Mouse (Mus musculus) forelimb bud, embryonic 11.5 days (tissue): ENCODE results near the gene Jmjd8.
A peak's percentile ranks its signal among the peaks of the same experiment; 100 is the strongest.
"Not testable (repeated sequence)": the region's sequence is repeated elsewhere in the genome, so short reads cannot be mapped to it uniquely, and the experiment has no call there.

Experiments
- DNase-seq: peaks from one replicate; pipeline ENCODE4 v3.0.0-alpha.2; 2012; ENCODE audit warnings: low read depth, low spot score

Jmjd8 gene

GRCm38 (mm10) chr17:25860832-25861703, 32.4 kb downstream of the Jmjd8 start, which contains the start of gene Wdr90:
Gene Wdr90 (minus strand): TSS chr17:25861501.
- DNase-seq, result peak; percentile 92

GRCm38 (mm10) chr17:25861704-25862612, 33.3 kb downstream of the Jmjd8 start:
- no peak for DNase-seq

DNA sequence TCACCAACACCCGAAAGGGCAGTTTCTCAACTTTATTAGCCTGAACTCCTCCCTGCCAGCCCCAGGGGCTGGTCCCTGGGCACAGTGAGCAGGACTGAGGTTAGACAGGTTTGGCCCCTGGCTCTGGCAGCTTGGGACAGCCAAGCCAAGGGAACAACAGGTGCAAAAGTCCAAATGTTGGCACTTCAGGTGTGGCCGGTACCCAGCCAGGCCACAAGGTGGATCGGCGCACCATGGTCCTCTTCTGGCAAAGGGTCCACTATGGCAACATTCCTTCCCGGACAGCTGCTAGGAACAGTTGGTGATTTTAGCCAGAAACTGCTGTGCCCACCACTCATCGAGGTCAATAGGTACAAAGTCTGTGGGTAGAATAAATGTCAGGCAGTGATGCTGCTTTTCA, 35.0 kb downstream of the Jmjd8 start:
- DNase-seq, result no peak

DNA sequence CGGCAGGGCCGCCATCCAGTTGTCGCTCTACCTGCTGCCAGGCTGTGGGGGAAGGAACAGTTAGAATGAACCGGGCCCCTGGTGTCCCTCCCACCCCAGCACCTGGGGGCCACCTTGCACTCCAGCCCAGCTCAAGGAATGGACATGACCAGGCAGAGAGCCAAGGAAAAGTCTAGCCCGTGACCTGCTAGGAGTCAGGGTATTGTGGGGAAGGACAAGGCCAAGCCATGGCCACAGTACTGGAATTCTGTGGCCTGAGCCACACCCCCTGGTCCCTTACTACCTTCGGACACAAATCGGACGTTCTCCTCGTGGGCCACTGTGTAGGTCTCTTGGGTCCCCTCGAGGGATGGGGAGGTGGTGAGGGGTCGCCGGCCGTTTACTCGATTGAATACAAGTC, 35.6 kb downstream of the Jmjd8 start:
- DNase-seq, result no peak

DNA sequence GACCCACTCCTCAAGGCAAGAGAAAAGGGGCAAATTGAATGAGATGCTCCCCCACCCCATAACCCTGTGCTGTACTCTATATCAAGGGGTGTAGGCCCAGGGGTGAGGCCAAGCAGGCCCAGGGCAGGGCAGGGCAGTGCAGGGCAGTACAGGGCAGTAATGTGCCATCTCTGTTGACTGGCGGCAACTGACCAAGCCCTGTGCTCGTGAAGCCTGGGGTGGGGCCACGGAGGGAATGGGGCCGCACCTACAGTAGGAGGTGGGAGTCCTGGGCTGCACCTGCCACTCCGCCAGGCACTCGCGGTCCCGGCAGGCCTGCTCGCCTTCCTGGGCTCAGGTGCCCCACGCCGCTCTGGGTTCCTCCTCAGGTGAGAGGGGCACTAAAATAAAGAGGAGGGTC, 36.6 kb downstream of the Jmjd8 start:
- DNase-seq, result no peak

DNA sequence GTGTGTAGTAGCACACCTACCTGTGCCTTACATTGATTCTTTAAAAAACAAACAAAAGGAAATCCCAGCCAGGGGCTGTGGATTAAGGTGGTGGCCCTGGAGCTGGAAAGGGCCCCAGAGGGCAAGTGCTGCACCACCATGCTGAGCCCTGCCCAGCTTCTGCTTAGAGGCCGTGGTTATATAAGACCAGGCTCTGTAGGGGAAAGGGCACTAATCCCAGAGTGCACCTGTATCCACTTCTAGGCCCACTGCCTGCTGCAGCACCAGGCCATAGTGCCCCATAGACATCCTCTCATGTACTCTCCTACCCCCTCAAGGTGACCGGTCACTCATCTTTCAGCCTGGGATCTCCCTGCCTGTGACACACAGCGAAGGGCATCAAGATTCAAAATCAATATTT, 37.5 kb downstream of the Jmjd8 start:
- no peak for DNase-seq

DNA sequence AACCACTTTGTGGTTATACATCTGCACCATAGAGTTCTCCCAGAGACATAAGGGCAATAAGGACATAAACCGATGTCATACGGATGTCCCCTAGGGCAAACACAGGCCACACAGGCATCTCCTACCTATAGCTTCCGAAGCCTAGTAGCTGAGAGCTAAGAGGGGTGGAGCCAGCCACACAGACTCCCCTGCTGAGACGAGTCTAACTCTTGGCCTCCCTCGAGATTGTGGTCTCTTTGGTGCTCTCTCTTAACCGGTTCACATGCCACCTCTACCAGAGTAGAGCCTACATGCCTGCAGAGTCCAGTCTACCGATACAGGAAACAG, 38.8 kb downstream of the Jmjd8 start:
- DNase-seq, result no peak

- DNase-seq, result no peak
These were observed 39.4 kb downstream of the Jmjd8 start for GRCm38 (mm10) chr17:25867836-25868600.

GRCm38 (mm10) chr17:25868601-25869191, 40.0 kb downstream of the Jmjd8 start, which contains the start of gene Mcrip2:
Gene Mcrip2 (minus strand): TSS chr17:25868764.
- DNase-seq, result peak; percentile 66

DNA sequence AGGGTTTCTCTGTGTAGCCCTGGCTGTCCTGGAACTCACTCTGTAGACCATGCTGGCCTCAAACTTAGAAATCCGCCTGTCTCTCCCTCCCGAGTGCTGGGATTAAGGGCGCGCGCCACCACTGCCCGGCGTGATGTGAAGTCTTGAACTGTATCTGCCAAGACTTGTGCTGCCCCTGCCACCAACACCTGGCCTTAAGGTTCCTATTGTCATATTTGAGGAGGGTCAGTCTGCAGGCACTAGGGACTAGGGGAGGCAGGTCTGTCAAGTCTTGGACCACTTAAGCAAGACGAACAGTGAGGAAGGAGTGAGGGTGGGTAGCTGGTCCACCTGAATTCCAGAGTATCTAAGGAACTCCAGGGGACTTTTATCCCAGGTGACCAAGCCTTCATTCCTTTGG, 40.8 kb downstream of the Jmjd8 start:
- DNase-seq, result no peak

DNA sequence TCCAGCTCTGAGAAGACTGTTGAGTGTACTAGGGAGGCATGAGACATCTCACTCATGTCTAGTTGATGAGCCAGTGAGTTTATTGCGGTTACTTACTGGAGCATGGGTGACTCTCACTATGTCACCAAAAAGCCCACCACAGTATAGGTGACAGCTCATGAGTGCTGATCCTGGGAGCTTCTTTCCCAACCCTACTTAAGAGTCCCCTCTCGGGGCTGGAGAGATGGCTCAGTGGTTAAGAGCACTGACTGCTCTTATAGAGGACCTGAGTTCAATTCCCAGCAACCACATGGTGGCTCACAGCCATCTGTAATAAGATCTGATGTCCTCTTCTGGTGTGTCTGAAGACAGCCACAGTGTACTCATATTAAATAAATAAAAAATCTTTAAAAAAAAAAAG, 41.3 kb downstream of the Jmjd8 start:
- DNase-seq, result no peak

- not testable (repeated sequence) for DNase-seq
These were observed 42.9 kb downstream of the Jmjd8 start for GRCm38 (mm10) chr17:25871566-25871965.

- no peak for DNase-seq
These were observed 44.0 kb downstream of the Jmjd8 start for GRCm38 (mm10) chr17:25872676-25873075.

DNA sequence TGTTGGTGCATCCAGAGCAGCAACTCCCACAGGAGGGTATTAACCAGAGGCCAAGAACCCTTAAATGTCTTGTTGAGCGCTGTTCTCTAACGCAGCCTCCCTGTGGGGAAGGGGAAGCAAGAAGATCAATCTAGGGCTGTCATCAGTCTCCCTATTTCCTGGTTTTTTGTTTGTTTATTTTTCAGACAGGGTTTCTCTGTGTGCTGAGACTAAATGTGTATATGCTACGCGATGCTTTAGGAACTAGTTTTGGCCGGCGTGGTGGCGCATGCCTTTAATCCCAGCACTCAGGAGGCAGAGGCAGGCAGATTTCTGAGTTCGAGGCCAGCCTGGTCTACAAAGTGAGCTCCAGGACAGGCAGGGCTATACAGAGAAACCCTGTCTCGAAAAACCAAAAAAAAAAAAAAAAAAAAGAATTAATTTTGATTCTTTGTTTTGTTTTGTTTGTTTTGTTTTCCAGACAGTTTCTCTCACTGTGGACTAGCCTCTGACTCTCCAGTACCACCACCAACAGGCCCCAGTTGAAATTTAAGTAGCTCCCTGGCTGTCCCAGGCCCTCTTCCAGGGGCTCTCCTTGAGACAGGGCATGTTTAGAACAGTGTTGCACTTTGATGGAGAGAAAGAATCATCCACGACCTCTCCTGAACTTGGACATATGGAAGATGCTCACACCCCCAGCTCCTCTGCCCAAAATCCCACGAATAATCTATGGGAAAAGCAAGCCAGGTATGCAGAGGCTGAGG, 44.9 kb downstream of the Jmjd8 start:
- no peak for DNase-seq

GRCm38 (mm10) chr17:25874148-25874720, 45.6 kb downstream of the Jmjd8 start:
- DNase-seq, result no peak

GRCm38 (mm10) chr17:25874721-25875170, 46.1 kb downstream of the Jmjd8 start, which contains the start of gene Mettl26:
Gene Mettl26 (plus strand): TSS chr17:25875074.
- peak; percentile 94 for DNase-seq

- DNase-seq, result peak; percentile 85
These were observed 46.8 kb downstream of the Jmjd8 start for GRCm38 (mm10) chr17:25875171-25876136.

- DNase-seq, result no peak
These were observed 47.8 kb downstream of the Jmjd8 start for GRCm38 (mm10) chr17:25876347-25876915.

- DNase-seq, result no peak
These were observed 48.4 kb downstream of the Jmjd8 start for GRCm38 (mm10) chr17:25877025-25877424.
